Mouse (Mus musculus): ENCODE measurements at regions not wholly inside any gene's neighbourhood (a gene's known extent, or its start where the extent isn't known, plus 50 kb on each side); places are given as distances from the start of the nearest gene placed in this dataset.
A peak's percentile ranks its signal among the peaks of the same experiment; 100 is the strongest.

DNA sequence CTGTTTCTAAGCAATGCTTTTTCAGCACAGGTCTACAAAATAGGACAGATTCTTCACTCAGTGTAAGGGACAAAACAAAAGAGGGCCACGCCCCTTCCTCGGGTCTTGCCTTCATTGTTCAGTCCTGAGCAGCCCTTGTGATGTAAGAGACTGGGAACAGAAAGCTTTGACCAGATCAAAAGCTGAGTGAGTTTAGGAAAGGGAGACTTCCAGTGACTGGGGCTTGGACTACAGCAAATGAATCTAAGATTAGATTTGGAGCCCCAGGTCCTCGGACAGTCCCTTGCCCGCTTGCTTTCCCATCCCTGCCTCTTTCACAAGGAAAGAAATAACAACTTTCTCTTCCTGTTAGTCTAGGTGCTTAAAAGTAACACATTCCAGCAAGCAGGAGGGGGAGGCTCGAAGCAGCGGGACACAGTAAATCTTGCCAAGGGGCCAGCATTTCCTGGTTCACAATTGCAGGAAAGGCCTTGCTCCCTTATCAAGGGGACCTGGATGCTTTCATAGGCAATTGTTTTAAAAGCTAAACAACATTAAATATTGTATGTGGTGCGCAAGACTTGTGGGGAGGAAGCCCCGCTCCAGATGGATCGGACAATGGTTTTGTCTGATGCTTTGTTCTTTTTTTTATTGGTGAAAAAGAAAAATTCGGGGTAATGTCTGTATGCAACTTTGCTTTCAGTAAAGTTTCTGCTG, 333.4 kb downstream of the Fat4 start:
- DNase-seq (ENCODE audit: low spot score in 2 of 2) = peak in 1 of 2 experiments; percentile 7
- intact Hi-C loops (cut with DNase I) = loop anchor here (5.0 kb wide), 1 partner anchor 333 kb away; the partner anchor contains the start of gene Fat4

DNA sequence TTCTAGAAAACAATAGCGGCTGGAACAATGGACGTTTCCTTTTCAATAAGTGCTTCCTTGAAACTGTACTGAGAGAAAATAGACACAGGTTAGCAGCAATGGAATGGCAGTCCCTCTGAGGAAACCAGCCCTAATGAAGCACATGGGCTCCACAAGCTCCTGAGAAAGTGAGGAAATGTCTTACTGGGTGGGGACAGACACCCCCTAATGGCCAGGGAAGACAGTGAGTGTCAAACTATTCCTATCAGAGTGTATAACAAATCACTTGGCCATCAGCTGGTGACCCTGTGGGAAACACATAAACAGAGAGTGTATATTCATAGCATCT, 333.9 kb downstream of the Fat4 start:
- no peak for DNase-seq (ENCODE audit: low spot score in 2 of 2)
- intact Hi-C loops (cut with DNase I) = loop anchor here (5.0 kb wide), 1 partner anchor 333 kb away; the partner anchor contains the start of gene Fat4

DNA sequence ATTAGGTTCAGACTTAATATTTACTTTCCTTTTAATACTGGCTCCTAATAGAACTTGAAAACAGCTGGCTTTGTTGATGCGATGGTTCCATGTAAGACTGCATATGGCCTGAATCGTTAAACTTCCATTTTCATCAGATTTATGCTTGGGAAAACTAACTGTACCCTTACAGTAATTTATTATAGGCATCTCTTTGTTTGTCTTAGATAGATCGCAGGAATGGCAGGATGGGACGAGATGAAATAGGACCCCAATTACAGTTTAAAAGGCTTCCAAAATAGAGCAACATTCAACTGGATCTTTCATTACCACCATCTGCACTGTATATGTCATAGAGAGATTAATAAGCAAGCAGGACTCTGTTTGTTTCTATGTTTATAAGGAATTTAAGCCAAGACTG, 335.3 kb downstream of the Fat4 start:
- intact Hi-C loops (cut with DNase I) = loop anchor here (5.0 kb wide), 1 partner anchor 335 kb away; the partner anchor contains the start of gene Fat4

DNA sequence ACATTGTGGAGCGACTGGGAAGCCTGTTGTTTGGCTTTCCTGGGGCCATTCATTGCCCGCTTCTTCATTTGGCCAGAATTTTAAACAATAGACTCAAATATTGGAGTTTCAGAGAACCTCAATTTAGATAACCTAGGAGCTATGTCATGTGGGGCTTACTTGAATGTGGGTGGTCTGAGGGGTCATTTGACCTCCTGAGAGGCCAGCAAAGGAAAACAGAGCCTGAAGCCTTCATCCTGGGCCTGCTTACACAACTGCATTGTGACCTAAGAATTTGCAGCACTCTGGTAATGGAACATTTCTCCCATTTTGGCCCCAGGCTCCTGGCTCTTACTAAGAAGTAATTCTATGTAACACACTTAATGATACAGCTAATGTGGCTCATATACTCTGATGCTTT, 348.2 kb downstream of the Fat4 start:
- intact Hi-C loops (cut with DNase I) = no loop called here
- DNase-seq (ENCODE audit: low spot score in 2 of 2) = no peak

More for the DNA sequence above, 335.3 kb downstream of the Fat4 start:
- DNase-seq (ENCODE audit: low spot score in 2 of 2) = no peak

DNA sequence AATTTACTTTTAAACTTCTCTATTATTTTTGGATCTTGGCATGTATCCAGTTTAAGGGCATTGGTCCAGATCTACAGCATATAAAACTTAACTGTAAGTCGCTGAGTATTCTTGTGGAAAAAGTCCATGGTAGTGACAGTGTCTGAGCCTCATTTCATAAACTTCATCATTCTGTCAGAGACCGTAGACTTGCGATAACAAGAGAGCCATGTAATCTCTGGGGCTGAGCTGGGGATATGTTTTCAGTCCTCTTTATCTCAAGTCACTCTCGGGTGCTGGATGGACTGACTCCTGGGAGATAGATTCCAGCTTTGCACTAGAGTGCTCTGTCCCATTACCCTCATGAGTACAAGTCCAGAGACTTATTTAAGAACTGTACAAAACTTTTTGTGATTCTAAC, 362.0 kb downstream of the Fat4 start:
- intact Hi-C loops (cut with DNase I) = no loop called here
- no peak for DNase-seq (ENCODE audit: low spot score in 2 of 2)

DNA sequence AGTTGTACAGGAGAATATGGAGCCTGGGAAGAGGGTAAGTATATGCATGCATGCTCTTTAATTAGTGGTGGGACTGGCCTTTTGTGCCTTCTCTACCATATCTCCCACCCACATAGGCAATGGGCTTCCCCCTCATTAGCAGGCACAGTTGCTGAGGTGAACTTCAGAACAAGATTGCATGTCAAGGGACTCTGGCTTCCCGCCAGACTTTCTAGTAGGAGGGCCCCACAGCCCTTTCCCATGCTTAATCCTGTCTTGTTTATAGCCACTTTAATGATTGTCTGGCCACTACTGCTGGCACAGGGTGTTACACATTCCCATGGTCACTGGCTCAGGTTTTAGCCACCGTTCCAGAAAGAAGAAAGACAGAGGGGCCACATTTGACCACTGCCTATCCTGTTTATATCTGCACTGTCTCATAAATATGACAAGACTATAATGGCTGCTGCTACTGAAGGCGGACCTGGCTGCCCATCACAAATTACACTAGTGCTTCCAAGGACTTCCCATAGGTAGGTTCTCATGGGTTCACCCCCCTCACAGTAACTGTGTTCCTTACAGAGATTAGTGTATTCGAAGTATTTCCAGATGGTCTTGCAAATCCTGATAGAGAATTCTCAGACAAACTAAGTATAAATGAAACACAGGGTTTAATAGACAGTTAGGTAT, 362.6 kb downstream of the Fat4 start:
- DNase-seq (ENCODE audit: low spot score in 2 of 2) = no peak
- intact Hi-C loops (cut with DNase I) = no loop called here

DNA sequence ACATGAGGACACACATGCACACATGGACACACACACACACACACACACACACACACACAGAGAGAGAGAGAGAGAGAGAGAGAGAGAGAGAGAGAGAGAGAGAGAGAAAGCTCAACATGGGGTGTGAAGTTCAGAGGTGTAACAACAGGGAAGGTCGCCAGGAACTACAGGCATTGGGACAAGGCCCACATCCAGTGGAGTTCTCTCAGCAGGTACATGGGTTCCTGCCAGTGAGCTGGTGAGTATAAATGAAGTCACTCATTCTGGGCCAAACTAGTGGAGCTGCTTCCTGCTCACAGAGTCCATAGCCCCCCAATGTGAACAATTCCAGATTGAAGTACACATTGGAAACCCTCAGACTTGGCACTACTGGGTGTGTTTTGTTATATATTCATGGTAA, 366.3 kb downstream of the Fat4 start:
- intact Hi-C loops (cut with DNase I) = no loop called here
- no peak for DNase-seq (ENCODE audit: low spot score in 2 of 2)

DNA sequence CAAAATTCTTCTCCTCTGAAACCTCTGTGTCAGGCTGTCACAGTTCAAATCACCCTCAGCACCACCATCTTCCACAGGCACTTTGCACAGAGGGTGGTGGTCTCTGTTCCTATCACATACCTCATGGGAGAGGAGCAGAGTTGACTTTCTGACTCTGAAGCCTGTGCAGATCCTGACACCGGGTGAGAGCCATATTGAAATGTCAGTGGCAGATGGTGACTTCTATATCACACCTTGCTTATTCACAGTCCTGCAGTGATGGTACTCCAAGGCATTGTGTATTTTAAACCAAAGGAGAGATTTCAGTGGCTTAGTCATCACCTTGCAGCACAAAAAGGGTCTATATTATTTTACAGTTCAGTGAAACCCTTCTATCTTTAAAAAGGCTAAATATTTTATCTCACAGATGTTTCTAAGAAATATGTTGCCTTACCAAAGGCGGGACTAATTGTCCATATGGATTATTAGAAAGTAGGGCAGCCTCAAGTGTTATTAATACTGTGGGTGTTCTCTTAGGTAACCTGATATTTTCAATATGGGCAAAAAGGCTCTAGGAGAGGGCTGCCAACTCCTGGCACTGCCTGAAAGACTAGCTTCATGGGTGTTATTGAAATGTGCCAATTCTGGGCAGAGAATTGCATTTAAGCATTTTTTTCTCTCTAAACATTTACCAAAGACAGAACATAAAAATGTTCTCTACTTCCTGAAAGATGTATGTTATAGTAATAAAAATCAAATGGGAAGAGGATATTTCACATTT, 378.1 kb downstream of the Fat4 start:
- intact Hi-C loops (cut with DNase I) = no loop called here
- no peak for DNase-seq (ENCODE audit: low spot score in 2 of 2)

DNA sequence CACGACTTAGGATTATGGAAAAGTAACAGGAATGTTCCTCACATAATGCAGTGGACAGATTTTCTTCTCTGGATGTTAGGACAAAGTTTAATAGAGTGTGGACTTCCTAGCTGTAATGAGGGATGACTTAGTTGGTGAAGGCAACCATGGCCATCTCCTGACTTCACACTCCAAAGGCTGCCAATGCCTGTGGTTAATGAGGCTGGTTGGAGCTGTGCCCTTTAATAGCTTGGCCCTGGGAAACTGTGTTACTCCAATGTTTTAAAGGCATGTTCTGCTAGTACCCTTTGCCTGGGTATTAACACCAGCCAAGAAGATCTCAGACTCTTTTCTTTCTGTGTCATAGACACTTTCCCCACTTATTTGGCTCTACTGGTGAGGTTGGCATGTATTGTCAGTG, 378.9 kb downstream of the Fat4 start:
- intact Hi-C loops (cut with DNase I) = no loop called here
- no peak for DNase-seq (ENCODE audit: low spot score in 2 of 2)

DNA sequence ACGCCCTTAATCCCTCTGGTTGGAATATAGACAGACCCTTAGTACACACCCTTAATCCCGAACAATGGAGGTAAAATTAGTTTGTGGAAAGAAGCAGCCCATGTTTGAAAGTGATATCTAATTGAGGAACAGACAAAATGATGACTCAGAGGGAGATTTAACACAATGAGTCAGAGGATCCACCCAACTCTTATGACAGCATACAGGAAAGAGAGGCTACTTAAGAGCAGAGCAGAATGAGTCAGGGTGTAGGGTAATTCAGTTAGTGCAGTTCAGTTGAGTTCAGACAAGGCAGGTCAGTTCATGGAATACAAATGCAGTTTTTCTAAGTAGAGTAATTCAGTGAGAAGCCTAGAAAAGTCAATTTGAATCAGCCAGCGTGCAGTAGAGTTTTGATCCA, 382.6 kb downstream of the Fat4 start:
- intact Hi-C loops (cut with DNase I) = no loop called here
- DNase-seq (ENCODE audit: low spot score in 2 of 2) = no peak

DNA sequence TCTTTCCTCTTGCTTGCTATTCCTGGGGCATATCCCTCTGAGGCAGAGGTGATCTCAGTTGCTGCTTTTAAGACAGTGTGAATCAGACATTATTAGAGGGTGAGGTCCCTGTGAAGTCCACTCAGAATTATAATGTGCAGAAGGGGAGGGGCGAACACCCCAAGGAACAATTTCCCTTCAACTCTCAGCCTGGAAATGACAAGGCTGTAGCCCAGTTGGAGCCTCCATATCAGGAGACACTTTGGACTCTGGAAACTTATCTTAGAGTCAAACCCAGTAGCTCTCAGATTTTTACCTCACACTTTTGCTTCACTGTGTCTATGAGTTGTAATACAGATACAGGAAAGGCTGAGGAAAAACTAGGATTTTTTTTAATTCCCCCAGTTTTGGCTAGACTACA, 385.9 kb downstream of the Fat4 start:
- intact Hi-C loops (cut with DNase I) = no loop called here
- no peak for DNase-seq (ENCODE audit: low spot score in 2 of 2)

DNA sequence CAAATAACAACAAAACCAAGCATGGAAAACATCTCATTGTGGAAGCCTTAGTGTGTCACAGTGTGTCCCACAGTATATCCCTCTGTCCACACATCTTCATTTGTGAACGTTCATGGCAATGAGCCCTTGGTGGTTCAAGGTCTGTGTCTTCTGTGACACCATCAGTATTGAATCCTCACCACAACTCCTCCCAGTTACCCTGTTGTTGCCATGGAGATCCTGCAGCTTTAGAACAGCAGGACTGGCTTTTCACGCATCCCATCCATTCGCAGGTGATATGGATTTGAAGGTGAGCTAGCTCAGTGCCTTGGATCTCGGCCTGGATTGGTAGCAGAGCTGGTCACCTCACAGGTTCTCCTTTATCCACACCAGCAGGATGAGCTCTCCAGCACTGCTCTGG, 390.2 kb downstream of the Fat4 start:
- intact Hi-C loops (cut with DNase I) = no loop called here
- DNase-seq (ENCODE audit: low spot score in 2 of 2) = no peak

DNA sequence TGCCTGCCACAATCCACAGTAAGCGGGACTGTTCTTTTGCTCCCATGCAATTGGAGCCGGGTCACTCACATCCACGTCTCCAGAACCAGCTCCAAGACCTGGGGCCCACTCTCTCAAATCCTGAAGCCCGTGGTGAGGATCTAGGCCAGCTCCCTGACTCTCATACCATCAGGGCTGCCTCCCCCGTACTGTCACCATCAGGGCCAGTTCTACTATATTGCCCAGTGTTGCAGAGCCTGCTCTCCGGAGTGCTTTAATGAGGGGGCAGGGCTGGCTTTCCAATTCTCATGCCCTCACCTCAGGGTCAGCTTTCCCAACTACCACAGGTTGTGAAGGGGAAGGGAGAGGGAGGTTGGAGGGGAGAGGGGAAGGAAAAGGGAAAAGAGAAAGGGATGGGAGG, 390.6 kb downstream of the Fat4 start:
- intact Hi-C loops (cut with DNase I) = no loop called here
- DNase-seq (ENCODE audit: low spot score in 2 of 2) = no peak

DNA sequence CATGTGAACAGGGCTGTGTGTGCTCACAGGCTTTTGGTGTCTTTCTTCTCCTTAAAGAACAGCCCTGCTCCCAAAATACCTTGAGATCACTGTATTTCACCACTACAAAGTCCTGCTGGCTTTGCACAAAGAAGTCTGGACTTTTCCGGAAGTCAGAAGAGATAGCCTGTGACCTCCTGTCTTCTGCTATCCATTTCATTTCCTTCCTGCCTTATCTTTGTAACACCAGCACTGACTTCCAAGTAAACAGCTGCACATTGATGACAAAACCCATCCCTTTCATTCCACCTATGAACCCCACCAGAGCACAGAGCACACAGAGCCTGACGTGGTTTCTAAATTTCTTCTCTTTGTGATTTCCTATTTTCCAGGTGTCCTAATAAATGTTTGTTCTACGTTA, 408.5 kb downstream of the Fat4 start:
- intact Hi-C loops (cut with DNase I) = no loop called here
- no peak for DNase-seq (ENCODE audit: low spot score in 2 of 2)

DNA sequence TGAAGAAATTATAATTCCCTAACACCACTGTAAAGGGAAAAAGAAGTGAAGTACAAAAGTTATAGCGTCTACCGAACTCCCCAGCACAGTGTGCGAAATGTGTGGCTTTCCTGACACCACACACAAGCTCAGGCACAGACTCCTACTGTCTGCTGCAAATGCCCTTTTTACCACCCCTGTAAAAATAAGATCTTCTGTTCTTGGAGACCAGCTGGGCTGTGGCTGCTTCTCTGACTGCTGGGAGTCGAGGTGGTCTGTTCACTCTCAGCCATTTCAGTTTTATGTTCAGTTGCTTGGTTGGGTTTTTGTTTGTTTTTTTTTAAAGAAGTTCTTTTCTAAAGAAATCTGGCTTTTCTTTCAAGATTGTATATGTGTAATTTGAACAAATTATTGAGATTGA, 409.5 kb downstream of the Fat4 start:
- no peak for DNase-seq (ENCODE audit: low spot score in 2 of 2)
- intact Hi-C loops (cut with DNase I) = no loop called here

DNA sequence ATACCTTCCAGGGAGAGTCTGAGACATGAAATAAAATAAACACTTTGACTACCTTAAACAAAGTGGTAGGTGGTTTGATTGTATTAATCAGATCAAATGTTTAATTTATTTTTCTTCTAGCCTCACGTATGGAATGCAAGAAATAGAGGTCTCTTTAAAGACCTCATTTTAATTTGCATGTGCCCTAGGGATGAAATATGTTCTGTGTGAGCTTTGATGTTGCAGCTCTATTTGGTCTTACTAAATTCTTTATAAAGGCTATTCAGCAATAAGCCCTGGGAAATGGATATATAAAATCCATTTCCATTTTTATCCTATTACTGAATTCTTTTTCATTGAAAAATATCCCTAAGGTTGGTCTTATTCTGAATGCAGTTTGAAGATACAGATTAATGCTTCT, 422.7 kb downstream of the Fat4 start:
- no peak for DNase-seq (ENCODE audit: low spot score in 2 of 2)
- intact Hi-C loops (cut with DNase I) = no loop called here

DNA sequence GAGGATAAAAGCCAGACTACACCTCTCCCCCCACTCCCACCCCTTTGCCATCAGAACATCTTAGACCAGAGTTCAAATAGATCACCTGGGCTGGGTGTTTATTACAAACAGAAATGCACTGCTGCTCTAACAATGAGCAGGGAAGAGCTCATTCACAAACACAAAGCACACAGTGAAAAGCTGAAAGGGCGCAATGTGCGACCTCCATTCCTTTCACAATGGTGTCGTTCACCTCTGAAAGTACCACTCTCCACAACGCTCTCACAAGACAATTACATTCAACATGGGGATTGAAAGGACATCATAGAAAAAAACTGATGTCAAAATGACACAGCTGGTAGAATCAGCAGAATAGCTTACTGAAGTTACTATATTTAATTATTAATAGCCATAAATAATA, 426.8 kb downstream of the Fat4 start:
- no peak for DNase-seq (ENCODE audit: low spot score in 2 of 2)

DNA sequence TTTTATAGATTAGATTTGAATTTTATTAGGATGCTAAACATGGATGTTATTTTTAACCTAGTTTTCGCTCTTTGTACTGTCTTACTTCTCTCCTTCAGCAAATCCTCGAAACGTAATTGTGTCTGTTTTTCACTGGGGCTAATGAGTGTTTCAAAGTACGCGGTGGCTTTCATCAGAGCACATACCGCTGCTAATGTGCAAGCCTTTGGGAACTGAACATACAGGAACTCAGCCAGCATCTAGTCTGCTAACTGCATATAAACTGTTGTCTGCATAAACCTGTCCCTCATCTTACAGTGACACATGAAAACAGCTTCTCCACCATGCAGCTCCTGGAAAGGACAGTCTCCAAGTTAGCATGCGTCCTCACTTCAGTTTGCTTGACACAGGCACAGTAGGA, 434.1 kb downstream of the Fat4 start:
- intact Hi-C loops (cut with DNase I) = no loop called here
- DNase-seq (ENCODE audit: low spot score in 2 of 2) = no peak

More for the DNA sequence above, 426.8 kb downstream of the Fat4 start:
- intact Hi-C loops (cut with DNase I) = no loop called here

DNA sequence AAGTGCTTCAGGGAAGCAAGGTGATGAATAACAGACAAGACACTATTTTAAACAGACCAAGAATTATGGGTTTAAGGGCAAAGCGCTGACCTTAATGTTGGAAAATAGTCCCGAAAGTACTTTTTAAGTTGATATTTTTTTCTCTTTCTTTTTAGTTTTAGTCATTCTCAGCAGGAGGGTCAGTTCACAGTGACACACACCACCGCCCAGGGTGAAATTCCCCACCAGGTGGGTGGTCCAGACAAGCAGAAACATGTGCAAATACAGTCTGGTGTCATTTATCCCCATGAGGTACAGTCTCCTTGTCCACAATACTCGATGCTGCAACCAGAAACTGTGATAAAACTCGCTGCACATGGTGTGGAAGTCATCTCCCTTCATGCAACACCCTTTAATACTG, 435.5 kb downstream of the Fat4 start:
- intact Hi-C loops (cut with DNase I) = no loop called here
- DNase-seq (ENCODE audit: low spot score in 2 of 2) = no peak

DNA sequence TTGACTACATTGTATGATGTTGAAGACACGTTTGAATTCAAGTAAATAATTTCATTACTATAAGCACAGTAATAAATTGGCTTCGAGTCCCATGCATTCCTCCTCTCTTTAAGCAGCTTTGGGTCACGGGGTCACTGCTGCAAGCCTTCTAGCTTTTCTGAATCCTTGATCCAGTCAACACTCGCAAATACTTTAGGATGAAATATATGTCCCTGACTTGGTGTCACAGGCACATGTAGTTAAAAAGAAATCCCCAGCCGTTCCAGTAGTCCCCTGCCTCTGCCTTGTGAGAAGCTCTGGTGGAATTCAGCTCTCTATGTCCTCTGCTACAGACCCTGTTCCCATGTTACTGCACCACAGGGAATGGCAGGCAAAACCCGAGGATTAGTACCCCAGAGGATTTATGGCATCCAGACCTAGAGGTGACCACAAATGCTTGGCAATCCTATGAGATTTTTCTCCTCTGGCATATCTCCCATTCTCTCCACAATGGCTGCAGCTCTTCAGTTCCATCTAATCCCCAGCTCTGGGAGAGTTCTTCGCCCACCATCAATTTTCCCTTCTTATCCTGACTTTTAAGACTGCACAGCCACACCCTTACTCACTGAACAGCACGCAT, 449.0 kb downstream of the Fat4 start:
- intact Hi-C loops (cut with DNase I) = no loop called here
- DNase-seq (ENCODE audit: low spot score in 2 of 2) = no peak

Measured in left cerebral cortex, postnatal 14 days (tissue).